Mouse (Mus musculus): ENCODE results near the gene Mterf1b.
"Not testable (repeated sequence)": the region's sequence is repeated elsewhere in the genome, so short reads cannot be mapped to it uniquely, and the experiment has no call there.

Mterf1b gene

DNA sequence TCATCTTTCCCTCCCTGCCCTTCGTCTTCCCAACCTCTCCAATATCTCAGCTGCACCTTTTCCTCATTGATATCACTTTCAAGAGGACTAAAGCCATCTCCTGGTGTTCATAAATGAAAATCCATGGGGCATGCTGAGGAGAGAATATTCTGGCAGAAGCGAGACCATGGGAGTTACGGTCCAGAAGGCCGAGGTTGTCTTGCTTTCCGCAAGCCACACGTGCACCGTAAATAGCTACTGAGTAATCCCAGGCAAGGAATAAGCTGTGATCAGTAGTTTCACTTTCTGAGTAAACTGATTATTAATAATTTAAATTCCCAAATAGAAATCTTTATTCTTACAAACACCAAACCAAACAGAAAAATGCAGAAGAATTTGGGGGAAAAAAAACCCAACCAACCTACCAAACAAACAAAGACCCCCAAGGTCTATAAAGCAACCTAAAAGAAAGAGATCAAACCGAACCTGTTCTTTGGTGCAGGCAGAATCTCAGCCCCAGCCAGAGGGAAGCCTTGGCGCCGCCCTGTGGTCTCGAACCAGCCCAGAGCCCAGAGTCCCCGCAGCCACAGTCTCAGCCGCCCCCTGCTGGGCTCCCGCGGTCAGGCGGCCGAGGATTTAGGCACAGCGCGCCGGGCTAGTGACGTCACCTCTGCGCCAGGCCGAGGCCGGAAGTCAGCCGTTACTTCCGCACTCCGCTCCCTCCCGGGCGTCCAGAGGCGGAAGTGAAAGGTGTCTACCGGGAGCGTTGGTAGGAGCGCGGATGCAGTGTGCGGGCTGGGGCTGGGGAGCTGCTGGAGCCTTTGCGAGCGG, at the start of gene Mterf1b:
Gene Mterf1b, plus strand, starts transcription at position 697 of the 810 bp plus-strand sequence.
- DNase-seq (ENCODE audit: low spot score in 2 of 2) = not testable (repeated sequence)

DNA sequence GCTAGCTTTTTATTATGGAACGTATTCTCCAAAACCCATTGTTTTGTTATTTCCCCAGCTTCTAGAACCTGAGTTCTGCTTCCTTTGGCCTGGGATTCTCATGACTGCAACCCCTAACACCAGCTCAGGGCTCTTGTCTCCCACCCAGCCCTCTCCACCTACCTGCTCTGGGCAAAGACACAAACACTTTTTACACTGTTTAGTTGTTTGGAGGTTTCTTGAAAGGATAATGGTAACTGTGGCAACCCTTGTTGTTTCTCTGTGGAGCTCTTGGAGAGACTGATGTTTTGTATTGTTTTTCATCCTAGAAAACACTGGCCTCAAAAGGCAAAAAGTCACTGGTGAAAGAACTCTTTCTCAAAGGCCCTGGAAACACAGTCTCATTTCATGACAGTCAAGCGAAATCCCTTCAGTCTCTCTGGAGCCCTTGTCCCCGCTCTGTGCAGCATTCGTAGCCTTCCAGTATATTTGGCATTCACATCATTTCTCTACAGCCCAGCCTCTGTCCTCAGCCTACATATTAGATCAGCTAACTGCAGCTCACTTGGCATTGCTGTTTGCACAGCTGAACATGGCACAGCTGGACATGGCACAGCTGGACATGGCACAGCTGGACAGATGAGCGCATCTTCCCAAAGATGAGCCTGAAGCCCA, 32.6 kb upstream of the Mterf1b start:
- not testable (repeated sequence) for DNase-seq (ENCODE audit: low spot score in 2 of 2)

DNA sequence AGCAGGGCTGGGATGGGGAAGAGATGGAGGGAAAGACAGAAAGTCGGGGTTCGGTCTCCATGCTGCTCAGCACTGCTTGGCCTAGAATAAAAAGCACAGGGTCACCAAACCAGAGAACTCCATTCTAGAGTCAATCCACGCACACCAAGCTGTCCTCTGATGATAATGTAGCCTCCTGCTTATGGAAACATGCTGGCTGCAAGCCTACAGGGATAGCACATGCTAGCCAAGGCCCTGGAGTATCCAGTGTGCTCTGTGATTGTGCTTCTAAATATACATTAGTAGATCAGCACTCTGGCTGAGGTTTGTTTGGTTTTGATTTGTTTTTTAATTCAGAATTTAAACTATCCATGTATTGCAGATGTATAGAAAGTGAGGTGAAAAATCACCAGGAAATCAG, 30.6 kb upstream of the Mterf1b start:
- no peak for DNase-seq (ENCODE audit: low spot score in 2 of 2)

DNA sequence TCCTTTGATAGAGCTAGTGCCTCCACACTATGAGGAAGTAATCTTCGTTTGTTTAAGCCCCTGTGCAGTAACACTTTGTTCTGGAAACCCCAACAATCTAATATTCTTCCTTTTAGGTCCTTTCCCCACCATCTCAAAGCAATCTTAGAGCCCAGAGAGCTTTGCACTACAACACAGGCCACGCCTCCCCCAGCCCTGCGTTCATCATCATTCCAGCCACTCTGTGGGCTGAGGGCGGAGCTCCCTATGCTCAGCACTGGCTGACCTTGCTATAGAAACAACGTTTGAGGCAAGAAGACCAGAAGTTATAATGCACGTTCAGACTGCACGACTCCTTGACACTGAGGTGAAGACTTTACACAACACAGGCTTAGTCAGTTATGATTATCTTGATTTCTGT, 29.7 kb upstream of the Mterf1b start:
- no peak for DNase-seq (ENCODE audit: low spot score in 2 of 2)

DNA sequence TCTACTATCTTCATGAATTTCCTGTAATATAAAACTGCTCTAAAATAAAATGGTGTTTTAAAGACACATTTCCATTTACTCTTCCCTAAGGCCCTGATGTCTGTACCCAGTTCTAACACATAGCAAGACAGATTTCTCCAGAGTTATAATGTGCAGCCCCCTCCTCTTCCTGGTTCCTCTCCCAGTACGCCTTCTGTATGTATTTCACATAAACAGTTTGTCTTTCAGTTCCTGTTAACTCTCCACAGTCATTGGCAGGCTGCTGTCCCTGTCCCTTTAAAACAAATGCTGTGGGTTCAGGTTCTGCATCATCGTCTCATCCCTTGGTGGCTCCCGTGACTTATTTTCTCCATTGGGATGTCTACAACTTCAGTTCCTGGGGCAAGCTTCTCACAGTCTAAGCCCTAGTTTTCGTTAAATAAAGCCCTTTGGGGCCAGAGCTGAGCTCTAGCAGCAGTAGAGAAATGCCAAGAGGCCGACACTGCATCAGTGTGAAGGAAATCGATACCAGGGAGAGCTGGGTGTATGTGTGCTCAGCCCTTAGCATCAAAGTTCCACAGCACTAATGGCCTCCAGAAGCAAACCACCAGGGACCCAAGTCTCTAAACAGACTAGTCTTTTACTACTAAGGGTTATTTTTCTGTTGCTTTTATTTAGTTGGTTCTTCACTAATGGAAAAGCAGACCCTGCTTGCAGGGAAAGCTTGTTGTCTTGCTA, 24.2 kb upstream of the Mterf1b start:
- DNase-seq (ENCODE audit: low spot score in 2 of 2) = not testable (repeated sequence)

DNA sequence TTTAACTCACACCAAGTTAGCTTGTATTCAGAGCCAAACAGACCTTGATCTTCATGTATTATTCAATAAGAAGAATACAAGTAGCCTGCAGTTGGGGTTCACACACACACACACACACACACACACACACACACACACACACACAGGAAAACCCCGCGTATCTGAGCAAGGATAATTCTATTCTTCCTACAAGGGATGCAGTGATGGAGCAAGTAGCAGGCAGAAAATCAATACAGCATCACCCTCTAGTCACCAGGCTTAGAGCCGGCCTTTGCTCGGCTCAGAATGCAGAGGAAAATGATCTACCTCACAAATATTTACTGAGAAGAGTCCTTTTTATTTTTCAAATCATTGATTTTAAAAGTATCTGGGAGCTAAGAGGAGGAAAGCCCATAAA, 23.6 kb upstream of the Mterf1b start:
- DNase-seq (ENCODE audit: low spot score in 2 of 2) = not testable (repeated sequence)

DNA sequence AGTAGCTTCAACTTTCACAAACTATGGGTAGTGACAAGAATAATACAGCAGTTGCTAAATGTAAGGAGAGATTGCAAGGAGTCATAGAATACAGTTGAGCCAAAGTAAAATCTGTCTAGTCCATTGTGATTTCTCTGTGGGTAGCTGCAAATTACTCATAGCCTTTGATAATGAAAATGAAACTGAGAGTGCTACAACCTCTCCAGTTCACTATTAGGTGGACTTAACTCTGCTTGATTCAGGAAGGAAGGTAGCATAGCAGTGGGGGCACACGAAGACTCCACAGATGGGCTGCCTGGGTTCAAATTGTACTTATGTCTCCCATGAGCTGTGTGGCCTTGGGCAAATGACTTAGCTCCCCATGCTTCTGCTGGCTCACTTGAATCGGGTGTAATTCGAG, 15.7 kb upstream of the Mterf1b start:
- not testable (repeated sequence) for DNase-seq (ENCODE audit: low spot score in 2 of 2)

DNA sequence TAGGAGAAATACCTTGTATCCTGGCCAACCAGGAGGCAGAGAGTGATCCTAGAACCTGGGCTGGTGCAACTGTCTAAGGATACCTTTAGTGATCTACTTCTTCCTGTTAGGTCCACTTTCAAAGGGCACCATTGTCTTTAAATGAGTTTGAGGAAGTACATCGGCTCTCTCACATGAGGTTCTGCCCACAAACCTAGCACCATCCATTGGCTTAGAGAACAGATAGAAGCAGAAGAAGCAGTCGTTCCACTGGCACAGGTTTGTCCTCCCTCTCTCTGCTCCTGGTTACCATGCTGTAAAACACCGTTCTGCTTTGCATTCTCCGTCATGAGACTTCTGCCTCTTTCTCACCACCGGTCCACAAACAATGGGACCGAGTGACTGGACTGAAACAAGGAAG, 12.8 kb upstream of the Mterf1b start:
- DNase-seq (ENCODE audit: low spot score in 2 of 2) = no peak

DNA sequence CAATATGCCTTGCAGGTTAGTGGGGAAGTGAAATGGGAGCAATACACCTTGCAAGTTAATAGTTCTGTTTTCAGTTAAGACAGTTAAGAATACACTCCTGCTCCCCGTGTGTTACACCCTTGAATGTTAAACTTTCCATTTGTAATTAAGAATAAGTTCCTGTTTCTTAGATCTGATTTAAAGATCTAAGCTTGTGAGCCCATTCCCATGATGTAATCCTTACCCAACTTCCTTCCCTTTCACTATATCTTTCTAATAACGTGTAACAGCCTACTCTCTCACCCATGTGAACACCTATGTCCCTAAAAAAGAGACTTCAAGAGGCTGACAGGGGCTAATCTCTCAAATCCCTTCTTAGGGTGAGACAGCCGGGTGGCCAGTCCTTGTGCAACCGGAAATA, 5.4 kb upstream of the Mterf1b start:
- no peak for DNase-seq (ENCODE audit: low spot score in 2 of 2)

DNA sequence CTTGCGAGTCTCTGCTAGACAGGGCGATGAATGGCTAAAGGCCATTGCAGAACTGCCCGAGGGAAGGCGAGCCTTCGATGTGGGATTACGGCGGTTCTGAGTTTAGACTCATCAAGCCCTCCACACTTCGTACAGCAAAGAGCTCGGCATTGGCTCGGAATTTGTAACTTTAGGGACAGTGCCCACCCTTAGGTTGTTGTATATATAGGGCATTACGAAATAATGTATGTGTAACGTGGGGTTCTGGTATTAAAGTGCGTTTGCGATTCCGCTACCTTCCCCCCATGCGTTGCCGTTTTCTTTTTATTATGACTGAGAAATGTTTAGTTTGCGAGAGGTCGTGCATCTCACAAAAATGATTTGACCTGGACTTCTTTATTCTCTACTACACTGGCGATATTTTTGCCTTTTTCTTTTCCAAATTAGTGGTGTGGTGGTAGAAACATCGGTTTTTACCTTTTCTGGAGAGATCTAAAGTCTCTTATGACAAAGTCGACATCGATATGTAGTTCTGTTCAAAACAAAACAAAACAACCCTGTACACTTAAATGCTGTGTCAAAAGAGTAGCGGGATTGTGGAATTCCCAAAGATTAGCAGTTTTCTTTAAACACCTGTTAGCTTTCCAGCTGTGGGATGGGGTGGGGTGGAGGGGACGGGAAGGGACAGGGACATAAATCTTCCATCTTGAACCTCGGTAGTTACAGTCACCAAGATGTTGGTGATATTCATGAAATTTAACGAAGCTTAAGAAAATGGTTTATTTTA, 497 bp downstream of the Mterf1b start:
- DNase-seq (ENCODE audit: low spot score in 2 of 2) = not testable (repeated sequence)

DNA sequence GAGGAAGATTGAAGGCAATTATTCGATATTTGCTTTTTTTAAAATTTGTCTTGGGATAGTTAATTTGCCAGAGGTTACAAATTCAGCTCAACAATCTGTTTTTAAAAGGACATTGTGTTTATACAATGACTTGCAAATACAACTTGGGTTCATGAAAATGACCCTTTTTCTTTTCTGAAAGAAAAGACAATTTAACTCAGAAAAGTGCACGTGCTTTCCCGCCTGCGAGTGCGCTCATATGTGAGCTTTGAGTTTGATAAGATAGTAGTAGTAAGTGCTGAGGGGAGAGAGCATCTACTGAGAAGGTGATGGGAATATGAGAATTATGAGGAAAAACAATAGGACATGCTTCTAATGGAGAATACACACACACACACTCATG, 1.1 kb downstream of the Mterf1b start:
- DNase-seq (ENCODE audit: low spot score in 2 of 2) = no peak

DNA sequence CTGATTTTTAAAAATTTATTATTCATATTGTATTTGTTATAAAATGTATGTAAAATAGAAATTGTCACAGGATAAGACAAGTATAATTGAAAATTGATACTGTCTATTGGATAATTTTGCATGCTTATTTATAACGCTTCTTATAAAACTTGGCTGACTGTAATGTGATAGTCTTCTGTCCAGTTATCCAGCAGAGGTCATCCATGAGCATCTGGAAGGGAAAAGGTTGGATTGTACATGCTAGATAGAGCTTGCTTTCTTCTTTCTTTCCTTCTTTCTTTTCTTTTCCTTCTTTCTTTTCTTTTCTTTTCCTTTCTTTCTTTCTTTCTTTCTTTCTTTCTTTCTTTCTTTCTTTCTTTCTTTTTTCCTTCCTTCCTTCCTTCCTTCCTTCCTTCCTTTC, 2.0 kb downstream of the Mterf1b start:
- no peak for DNase-seq (ENCODE audit: low spot score in 2 of 2)

DNA sequence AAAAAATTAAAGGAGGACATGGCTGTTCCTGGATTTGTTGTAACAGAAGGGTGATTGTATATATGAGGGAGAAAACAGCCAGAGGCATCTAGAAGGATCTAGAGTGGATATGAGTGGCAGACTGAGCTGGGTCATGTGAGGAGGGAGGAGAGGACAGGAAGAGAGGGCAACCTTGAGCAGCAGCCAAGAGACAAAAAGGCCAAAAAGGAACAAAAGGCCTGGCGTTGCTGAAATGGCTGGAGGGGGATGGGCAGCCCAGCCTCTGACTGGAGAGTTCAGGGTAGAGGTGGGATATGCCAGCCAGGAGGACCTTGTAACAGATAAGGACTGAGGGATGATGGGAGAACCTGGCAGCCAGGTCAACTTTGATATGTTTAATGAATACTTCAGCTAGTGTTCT, 2.9 kb downstream of the Mterf1b start:
- DNase-seq (ENCODE audit: low spot score in 2 of 2) = no peak

DNA sequence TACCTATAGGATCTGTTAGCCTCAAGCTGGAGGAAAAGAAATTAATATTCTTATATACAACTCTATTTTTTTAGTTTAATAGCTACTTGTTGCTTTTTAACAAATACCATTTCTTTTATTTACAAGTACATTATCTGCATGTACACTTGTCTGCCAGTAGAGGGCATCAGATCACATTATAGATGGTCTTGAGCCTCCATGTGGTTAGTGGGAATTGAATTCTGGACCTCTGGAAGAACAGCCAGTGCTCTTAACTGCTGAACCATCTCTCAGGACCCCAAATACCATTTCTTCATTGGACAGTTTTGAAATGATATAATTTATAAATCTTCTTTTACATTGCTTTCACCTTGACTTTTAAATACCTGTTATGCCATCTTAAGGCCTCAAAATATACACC, 9.2 kb downstream of the Mterf1b start:
- DNase-seq (ENCODE audit: low spot score in 2 of 2) = no peak

DNA sequence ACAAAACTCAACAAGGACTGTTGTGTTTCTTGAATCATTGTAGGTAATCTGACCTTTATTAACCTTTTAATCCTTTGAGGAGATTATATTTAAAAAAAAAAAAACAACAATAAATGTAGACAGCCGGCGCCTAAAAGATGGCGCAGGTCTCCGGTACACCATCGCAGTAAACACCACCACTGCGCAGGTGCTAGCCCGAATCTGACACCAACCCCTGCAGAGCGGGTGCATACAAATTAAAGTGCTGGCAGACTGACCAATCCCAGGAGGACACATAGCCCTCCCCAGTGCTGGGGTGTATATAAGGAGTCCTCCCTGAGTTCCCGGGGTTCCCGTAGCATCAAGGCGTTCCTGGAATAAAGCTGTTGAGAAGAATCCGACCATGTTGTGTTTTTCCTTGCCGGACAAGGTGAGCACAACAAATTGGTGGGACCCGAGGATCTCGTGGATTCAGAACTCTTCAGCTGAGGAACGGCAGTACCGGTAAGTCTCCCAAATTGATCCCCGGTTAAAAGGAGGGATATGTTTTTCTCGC, 10.2 kb downstream of the Mterf1b start:
- DNase-seq (ENCODE audit: low spot score in 2 of 2) = not testable (repeated sequence)

DNA sequence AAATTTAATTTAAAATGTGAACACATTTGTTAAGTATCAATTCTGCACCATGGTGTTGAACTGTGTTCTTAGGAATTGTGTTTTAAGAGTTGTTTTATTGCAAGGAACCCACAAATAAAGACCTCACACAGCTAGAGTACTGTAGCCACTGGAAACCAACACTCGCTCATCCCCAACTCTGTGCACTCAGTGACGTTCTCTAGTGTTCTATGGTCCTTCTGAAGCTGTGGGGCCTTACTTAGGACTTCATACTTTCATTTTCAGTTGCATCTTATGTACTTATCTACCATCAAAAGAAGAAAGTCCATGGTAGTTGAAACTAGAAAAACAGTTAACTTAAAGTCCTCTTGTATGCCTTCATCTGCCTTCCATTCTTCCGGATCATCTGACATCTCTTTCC, 17.9 kb downstream of the Mterf1b start:
- DNase-seq (ENCODE audit: low spot score in 2 of 2) = not testable (repeated sequence)

DNA sequence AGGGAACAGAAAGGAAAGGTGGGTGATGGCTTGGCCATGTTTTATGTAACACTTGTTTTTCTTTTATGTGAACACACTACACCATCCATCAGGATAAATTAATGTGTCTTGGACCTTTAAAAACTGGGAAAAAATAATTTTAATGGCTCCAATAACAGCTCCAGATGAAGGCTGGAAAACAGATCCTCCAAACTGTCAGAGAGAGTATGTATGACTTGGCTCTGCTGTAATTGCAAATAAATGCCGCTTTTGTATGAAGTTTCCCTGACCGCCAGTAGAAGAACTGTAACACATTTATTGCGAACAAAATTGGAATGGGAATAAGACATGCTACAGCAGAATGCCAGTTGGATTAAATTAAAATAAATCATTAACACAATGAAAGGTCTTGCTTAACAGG, 29.1 kb downstream of the Mterf1b start:
- DNase-seq (ENCODE audit: low spot score in 2 of 2) = no peak

DNA sequence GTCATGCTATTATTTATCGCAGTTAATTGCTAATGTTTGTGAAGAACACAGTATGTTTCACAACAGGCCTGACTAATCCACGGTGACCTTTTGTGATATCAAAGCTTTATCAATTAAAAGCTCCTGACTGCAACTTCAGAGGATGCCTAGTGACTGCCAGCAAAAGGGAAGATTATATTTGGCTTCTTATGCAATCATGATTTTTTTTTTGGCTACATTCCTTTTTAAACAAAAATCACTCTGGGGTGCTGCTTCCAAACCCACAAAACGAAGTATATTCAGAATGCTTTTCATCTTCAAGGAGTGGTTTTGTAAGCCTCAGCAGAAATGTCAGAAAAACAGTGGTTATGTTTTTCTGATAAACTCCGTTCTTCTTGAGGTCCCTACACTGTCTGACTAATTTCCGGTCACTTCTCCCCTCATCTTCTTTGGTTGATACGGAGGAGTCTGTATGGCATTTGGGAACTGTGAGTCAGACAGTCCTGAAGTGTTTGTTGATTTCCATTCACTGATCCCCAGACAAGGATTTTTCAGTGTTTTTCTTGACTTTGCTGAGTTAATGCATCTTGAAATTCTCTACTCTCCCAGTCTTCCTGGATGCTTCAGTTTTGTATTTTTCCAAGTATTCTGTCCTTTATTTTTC, 29.9 kb downstream of the Mterf1b start:
- DNase-seq (ENCODE audit: low spot score in 2 of 2) = no peak

DNA sequence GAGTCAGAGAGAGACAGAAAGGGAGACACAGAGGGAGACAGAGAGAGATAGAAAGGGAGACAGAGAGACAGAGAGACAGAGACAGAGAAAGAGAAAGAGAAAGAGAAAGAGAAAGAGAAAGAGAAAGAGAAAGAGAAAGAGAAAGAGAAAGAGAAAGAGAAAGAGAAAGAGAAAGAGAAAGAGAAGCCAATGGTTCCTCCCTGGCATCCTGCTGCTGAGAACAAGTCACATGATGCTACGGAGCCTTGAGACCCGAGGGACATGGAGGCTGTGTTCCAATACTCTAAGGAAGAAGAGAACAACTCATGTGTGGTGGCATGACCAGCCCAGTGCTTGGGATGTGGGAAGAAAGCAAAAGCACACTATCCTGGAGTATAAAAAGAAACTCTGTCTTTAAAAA, 40.0 kb downstream of the Mterf1b start:
- DNase-seq (ENCODE audit: low spot score in 2 of 2) = no peak

DNA sequence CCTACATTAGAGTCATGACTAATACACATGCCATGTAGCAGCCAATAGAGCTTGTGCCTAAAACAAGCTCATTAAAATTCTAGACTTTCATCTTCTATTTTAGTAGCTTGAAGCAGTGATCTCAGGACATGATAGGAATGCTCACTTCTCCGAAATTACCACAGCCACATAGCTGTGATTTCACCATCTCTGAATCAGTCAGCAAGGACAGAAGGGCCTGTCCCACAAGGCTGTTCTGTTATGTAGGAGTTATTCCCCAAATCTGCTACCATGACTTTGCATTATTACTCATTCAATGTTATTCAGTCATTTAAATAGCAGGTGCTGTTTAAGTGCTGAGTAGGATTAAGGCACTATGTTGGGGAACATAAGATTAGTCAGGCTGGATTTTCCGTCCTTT, 42.3 kb downstream of the Mterf1b start:
- no peak for DNase-seq (ENCODE audit: low spot score in 2 of 2)

DNA sequence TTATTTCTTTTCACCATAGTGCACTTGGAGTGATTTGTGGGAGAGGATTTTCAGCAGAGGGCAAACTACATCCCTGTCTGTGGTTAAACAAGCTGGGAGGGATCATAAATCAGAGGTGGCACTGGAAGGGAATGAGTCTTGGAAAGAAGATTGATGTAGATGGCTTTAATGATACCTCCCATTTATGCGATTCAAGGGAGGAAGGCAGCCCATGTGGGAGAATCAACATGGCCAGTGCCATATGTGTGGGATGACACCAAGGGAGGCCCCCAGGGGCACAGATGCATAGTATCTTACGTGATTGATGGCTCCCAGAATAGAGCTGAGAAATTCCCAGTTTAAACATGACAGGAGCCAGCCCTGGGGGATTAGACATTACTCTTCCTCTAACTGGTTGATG, 48.0 kb downstream of the Mterf1b start:
- no peak for DNase-seq (ENCODE audit: low spot score in 2 of 2)
